Mouse (Mus musculus): ENCODE measurements around the gene F7. TPM values are rescaled to one million over a fixed set of nuclear protein-coding genes. Genes with fewer than 3 reads are reported as not detected.

F7 gene
- total and polyA plus RNA-seq, 3 experiments, result not detected

DNA sequence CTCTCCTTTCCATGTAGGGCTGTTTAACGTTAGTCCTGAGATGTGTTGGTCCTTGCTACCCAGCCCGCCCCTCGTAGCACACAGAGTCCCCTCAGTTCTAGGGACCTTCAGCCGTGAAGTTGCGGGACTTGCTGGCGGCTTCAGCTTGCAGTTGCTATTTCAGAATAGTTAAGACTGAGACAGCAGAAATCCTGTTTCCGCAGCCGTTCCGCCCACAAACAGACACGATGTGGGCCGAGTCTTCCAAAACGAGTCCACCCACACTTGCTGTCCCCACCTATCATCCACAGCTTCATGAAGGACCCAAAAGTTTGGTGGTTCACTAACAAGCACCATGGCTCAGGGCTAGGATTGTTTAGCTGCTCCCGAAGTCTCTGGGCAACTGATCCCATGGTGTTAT, 40.6 kb upstream of the F7 start:
- H3K27ac ChIP-seq (ENCODE audit: control insufficient read depth, low read depth, low read length), result no peak overlapping the region
- H3K9me3 ChIP-seq (replicated peaks; ENCODE audit: insufficient read depth, low read length), result no peaks in the 10 kb centered on the region
- H3K9ac ChIP-seq (ENCODE audit: control insufficient read depth, low read depth, low read length, poor library complexity, severe bottlenecking), result no peak overlapping the region
- DNase-seq (ENCODE audit: low read depth, low spot score), result no peak
- no peaks in the 10 kb centered on the region for H3K79me2 ChIP-seq (ENCODE audit: control insufficient read depth, insufficient read depth, low read length, poor library complexity)
- TF ChIP-seq USF2 (IDR thresholded peaks at IDR 0.05; ENCODE audit: borderline replicate concordance in 1 of 2, insufficient read depth in 1 of 2, low read depth in 1 of 2, low read length in 2 of 2), result no peak
- no peak for TF ChIP-seq MXI1 (IDR thresholded peaks at IDR 0.05; ENCODE audit: low read depth, low read length)
- no peak overlapping the region for H3K4me3 ChIP-seq (ENCODE audit: control insufficient read depth in 1 of 2, insufficient read depth in 1 of 2, low read depth in 2 of 2, low read length in 2 of 2)
- H3K4me1 ChIP-seq (ENCODE audit: control insufficient read depth in 1 of 2, insufficient read depth in 2 of 2, low read length in 2 of 2), result no peaks in the 10 kb centered on the region
- no peaks in the 10 kb centered on the region; a peak in 1 of 4 replicates for H3K27me3 ChIP-seq (ENCODE audit: control insufficient read depth in 1 of 2, insufficient read depth in 2 of 2, low read length in 2 of 2)
- no peaks in the 10 kb centered on the region for H3K36me3 ChIP-seq (ENCODE audit: control insufficient read depth in 1 of 2, insufficient read depth in 2 of 2, low read length in 2 of 2)

DNA sequence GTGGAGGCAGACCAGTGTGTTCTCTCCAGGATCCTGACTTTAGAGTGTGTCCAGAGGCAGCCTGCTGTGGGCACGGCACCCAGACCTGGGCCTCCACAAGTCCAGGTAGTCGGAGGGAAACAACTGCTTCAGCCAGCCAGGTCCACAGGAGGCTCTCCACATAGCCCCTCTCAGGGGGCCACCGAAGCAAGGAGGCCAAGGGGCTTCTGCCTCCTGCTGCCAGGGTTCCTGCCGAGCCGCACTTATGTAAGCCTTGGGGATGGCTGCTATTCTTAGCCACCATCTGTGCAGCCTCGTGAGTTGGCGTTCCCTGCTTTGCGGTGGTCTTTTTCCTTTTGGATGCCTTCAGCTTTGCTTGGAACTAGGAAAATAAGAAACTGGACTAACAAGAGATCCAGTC, 38.3 kb upstream of the F7 start:
- no peak for TF ChIP-seq ETS1 (IDR thresholded peaks at IDR 0.05; ENCODE audit: low read depth, low read length)
- no peak for TF ChIP-seq BHLHE40 (IDR thresholded peaks at IDR 0.05; ENCODE audit: borderline replicate concordance, low read depth, low read length)
- TF ChIP-seq CHD1 (IDR thresholded peaks at IDR 0.05; ENCODE audit: low read depth, low read length), result no peak
- TF ChIP-seq POLR2AphosphoS5 (IDR thresholded peaks at IDR 0.05; ENCODE audit: borderline replicate concordance, low read depth, low read length), result no peak
- TF ChIP-seq ZMIZ1 (IDR thresholded peaks at IDR 0.05; ENCODE audit: low read depth, low read length), result no peak
- no peak for TF ChIP-seq HCFC1 (IDR thresholded peaks at IDR 0.05; ENCODE audit: low read depth, low read length)
- no peak for TF ChIP-seq ELF1 (IDR thresholded peaks at IDR 0.05; ENCODE audit: low read depth, low read length)
- no peak for TF ChIP-seq MYC (IDR thresholded peaks at IDR 0.05; ENCODE audit: low read depth, low read length)
- no peak for TF ChIP-seq MXI1 (IDR thresholded peaks at IDR 0.05; ENCODE audit: low read depth, low read length)
- no peak for TF ChIP-seq KAT2A (conservative IDR thresholded peaks at IDR 0.05; ENCODE audit: low read depth, low read length)
- no peak for TF ChIP-seq POLR2AphosphoS2 (IDR thresholded peaks at IDR 0.05; ENCODE audit: low read length)
- TF ChIP-seq ZC3H11A (IDR thresholded peaks at IDR 0.05; ENCODE audit: low read depth, low read length), result no peak
- TF ChIP-seq TCF12 (IDR thresholded peaks at IDR 0.05; ENCODE audit: low read depth, low read length), result no peak
- TF ChIP-seq UBTF (IDR thresholded peaks at IDR 0.05; ENCODE audit: borderline replicate concordance, insufficient read depth, low read depth, low read length), result no peak
- no peak for TF ChIP-seq CTCF (IDR thresholded peaks at IDR 0.05 in 2 of 3, conservative IDR thresholded peaks at IDR 0.05 in 1 of 3; ENCODE audit: control insufficient read depth in 1 of 3, insufficient read depth in 1 of 3, low read depth in 2 of 3, low read length in 3 of 3, poor library complexity in 1 of 3, severe bottlenecking in 1 of 3)
- TF ChIP-seq GABPA (IDR thresholded peaks at IDR 0.05; ENCODE audit: low read depth, low read length), result no peak
- TF ChIP-seq CHD2 (IDR thresholded peaks at IDR 0.05; ENCODE audit: low read length), result no peak
- TF ChIP-seq SIN3A (IDR thresholded peaks at IDR 0.05; ENCODE audit: low read length), result no peak
- TF ChIP-seq MYB (IDR thresholded peaks at IDR 0.05; ENCODE audit: low read depth, low read length), result no peak
- no peak for DNase-seq (ENCODE audit: low read depth, low spot score)
- H3K9me3 ChIP-seq (replicated peaks; ENCODE audit: insufficient read depth, low read length), result no peaks in the 10 kb centered on the region
- H3K9ac ChIP-seq (ENCODE audit: control insufficient read depth, low read depth, low read length, poor library complexity, severe bottlenecking), result no peak overlapping the region
- no peaks in the 10 kb centered on the region for H3K79me2 ChIP-seq (ENCODE audit: control insufficient read depth, insufficient read depth, low read length, poor library complexity)
- no peaks in the 10 kb centered on the region; a peak in 1 of 4 replicates for H3K27me3 ChIP-seq (ENCODE audit: control insufficient read depth in 1 of 2, insufficient read depth in 2 of 2, low read length in 2 of 2)
- no peak overlapping the region for H3K4me3 ChIP-seq (ENCODE audit: control insufficient read depth in 1 of 2, insufficient read depth in 1 of 2, low read depth in 2 of 2, low read length in 2 of 2)
- H3K27ac ChIP-seq (ENCODE audit: control insufficient read depth, low read depth, low read length), result no peak overlapping the region
- H3K36me3 ChIP-seq (ENCODE audit: control insufficient read depth in 1 of 2, insufficient read depth in 2 of 2, low read length in 2 of 2), result no peaks in the 10 kb centered on the region
- no peaks in the 10 kb centered on the region for H3K4me1 ChIP-seq (ENCODE audit: control insufficient read depth in 1 of 2, insufficient read depth in 2 of 2, low read length in 2 of 2)

Measured in MEL (cell line).